Mouse (Mus musculus) heart, postnatal 25 days (tissue): Measurements from ENCODE around the gene Stab1. TPM values are rescaled to one million over a fixed set of nuclear protein-coding genes. Genes with fewer than 3 reads are reported as not detected.

Experiments used
- DNase-seq: peaks from one replicate; pipeline ENCODE4 v3.0.0; 2022; ENCODE audit warnings: low spot score
- intact Hi-C: fragments of 180-260 bp; cut with DNase I; formaldehyde crosslinking; loops from one replicate; pipeline ENCODE4 v1.15.1; 2025
- total RNA-seq, 2 experiments: library from RNA; stranded (reverse); gene quantifications; 2 replicates each; pipeline ENCODE4 v1.2.3; 2021

Gene Stab1
- total RNA-seq, 2 experiments from 2014 or later = 76.4 to 76.8 TPM

DNA sequence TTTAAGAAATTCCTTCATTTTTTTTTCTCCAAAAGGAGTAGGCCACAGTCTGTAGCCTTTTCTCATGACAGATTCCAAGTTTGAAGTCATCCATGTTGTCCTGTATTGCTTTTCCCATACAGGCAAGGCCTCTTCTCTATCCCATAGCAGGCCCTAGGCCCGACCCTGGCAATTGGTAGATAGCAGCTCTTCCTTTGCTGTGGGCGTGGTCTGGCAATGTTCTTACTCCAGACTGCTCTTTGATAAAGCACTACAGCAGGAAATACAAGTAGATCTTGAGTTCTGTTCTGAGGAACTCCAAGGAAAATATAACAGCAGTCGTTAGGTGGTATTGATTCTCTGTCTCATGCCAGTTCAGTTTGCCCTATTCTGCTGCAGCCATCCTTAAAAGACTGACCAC is 57.8 kb downstream of the Stab1 start:
- no peak for DNase-seq
- intact Hi-C loops = no loop called here

DNA sequence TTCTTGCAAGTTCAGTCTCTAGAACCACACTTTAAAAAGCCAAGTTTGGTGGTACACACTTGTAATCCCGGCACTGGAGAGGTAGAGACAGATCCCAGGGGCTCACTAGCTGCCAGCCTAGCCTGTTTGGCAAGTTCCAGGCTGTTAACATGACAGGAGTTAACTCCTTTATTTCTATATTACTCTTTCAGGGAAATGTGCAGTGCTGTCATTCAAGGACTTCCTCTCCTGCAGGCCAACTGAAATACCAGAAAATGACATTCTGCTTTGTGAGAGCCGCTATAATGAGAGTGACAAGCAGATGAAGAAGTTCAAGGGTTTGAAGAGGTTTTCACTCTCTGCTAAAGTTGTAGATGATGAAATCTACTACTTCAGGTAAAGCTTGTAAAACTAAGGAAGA is 63.3 kb downstream of the Stab1 start:
- intact Hi-C loops = no loop called here
- no peak for DNase-seq

DNA sequence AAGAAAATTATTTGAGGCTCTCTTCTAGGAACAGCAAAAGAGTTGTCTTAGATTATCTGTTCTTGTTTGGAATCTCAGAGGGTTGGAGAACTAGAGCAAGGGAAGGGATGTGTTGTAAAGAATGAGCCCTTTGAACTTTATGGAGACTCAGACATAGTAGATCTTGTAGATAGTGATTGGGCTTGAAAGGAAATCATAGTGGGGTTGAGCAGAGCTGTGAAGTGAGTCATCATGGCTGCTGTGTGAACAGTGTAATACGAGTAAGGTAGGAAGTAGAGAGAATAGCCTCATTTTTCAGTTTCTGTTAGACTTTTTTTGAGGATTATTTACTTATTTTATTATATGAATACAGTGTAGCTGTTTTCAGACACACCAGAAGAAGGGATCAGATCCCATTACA is 78.5 kb downstream of the Stab1 start:
- DNase-seq = no peak
- intact Hi-C loops = no loop called here

Other genes starting within 250 kb of the Stab1 start
- under 1 TPM; 0.39 to 0.64 TPM for gene Itih3, start 244.9 kb downstream of the Stab1 start, total RNA-seq
- not detected for gene Itih1, start 225.4 kb downstream of the Stab1 start, total RNA-seq
- gene Nek4, start 217.3 kb downstream of the Stab1 start, total RNA-seq = 1 to 10 TPM; 4.0 to 5.3 TPM
- gene Glt8d1, start 167.2 kb downstream of the Stab1 start, total RNA-seq = 10 to 100 TPM; 18.5 to 22.1 TPM
- gene Spcs1, start 167.0 kb downstream of the Stab1 start, total RNA-seq = 100 to 1,000 TPM; 138 to 145 TPM
- 10 to 100 TPM; 54.0 to 58.2 TPM for gene Pbrm1, start 149.5 kb downstream of the Stab1 start, total RNA-seq
- 10 to 100 TPM; 19.5 to 20.5 TPM for gene Gnl3, start 149.5 kb downstream of the Stab1 start, total RNA-seq
- gene Smim4, start 39.7 kb downstream of the Stab1 start, total RNA-seq = 10 to 100 TPM; 60.2 to 61.0 TPM
- gene Nt5dc2, start 37.6 kb downstream of the Stab1 start, total RNA-seq = 10 to 100 TPM; 18.2 to 22.6 TPM
- 1,000 to 10,000 TPM; 5,169 to 5,647 TPM for gene Tnnc1, start 39.7 kb upstream of the Stab1 start, total RNA-seq
- gene Nisch, start 48.3 kb upstream of the Stab1 start, total RNA-seq = 100 to 1,000 TPM; 145 to 148 TPM
- gene Sema3g, start 49.2 kb upstream of the Stab1 start, total RNA-seq = 10 to 100 TPM; 12.4 to 16.1 TPM
- gene Phf7, start 82.7 kb upstream of the Stab1 start, total RNA-seq = 1 to 10 TPM; 3.4 to 4.1 TPM
- gene Bap1, start 82.8 kb upstream of the Stab1 start, total RNA-seq = 10 to 100 TPM; 39.5 to 45.5 TPM
- under 1 TPM; 0.03 to 0.11 TPM for gene Dnah1, start 155.3 kb upstream of the Stab1 start, total RNA-seq
- 10 to 100 TPM; 31.0 to 32.0 TPM for gene Capn7, start 168.0 kb upstream of the Stab1 start, total RNA-seq